8 mouse cellular contexts compared by ENCODE assay signal in genomic region chr13:97911013-97911412, GRCm38 (mm10).
DNase-seq lines count a peak whose midpoint lies in the region.

No protein-coding gene starts in this region.

- DNase-seq in kidney, adult 11 months = peak; percentile 33
- DNase-seq in kidney, adult 18-20 months = no peak
- DNase-seq in frontal cortex, postnatal 14 days (ENCODE audit: low spot score in 2 of 2) = peak; percentile 41 to 44
- DNase-seq in left cerebral cortex, adult 9 months (ENCODE audit: low spot score in 2 of 2) = peak; percentile 43 to 77
- DNase-seq in right cerebral cortex, postnatal 10 days (ENCODE audit: low spot score in 2 of 2) = peak; percentile 73 to 84
- no peak for DNase-seq in cerebellum, adult 11 months
- DNase-seq in natural killer cell, adult 2 months (ENCODE audit: low spot score in 2 of 2) = no peak
- no peak for DNase-seq in gastrocnemius, postnatal 14 days

- intact Hi-C loops in gastrocnemius, postnatal 14 days (cut with DNase I; ENCODE audit: low total_unique reads) = no loop called here

Comparison
In these comparisons a context has a peak if more than half of its experiments do, and no peak if none do; other contexts are left out.
1. DNase-seq: peak in kidney, adult 11 months (single experiment), frontal cortex, postnatal 14 days (2 of 2), left cerebral cortex, adult 9 months (2 of 2) and right cerebral cortex, postnatal 10 days (2 of 2); none in kidney, adult 18-20 months (single experiment), cerebellum, adult 11 months (single experiment), natural killer cell, adult 2 months (0 of 2) and gastrocnemius, postnatal 14 days (single experiment).